Mouse (Mus musculus): ENCODE results near the gene Syn2. TPM values are rescaled to one million over a fixed set of nuclear protein-coding genes. Genes with fewer than 3 reads are reported as not detected.

Gene Syn2
- total and polyA plus RNA-seq, 3 experiments, result 0.16 TPM; not detected in 2

GRCm38 (mm10) chr6:115122181-115122580 is 12.5 kb upstream of the Syn2 start:
- ATAC-seq (ENCODE audit: extremely low read depth, insufficient number of reproducible peaks, low FRiP score, poor library complexity, severe bottlenecking) (no peak), DNase-seq (ENCODE audit: low spot score) (no peak)
- Histone ChIP-seq H3K27me3 (ENCODE audit: insufficient read depth, low read length) (peaks cover 2% of the 10 kb centered on the region; the same call in 1 of the 2 replicates), H3K36me3 (replicated peaks) (no peaks in the 10 kb centered on the region), H3K4me1 (ENCODE audit: insufficient read depth, low read depth, low read length) (peaks cover 4% of the 10 kb centered on the region; the same call in 1 of the 2 replicates), H3K9me3 (replicated peaks) (no peaks in the 10 kb centered on the region), H3K4me3 (ENCODE audit: low read depth, low read length) (no peak overlapping the region)
- no peak for TF ChIP-seq GATA1 (IDR thresholded peaks at IDR 0.05; ENCODE audit: borderline replicate concordance, low read length)
- TF ChIP-seq CTCF (IDR thresholded peaks at IDR 0.05; ENCODE audit: low read depth, low read length), result no peak
- no peak for TF ChIP-seq TAL1 (conservative IDR thresholded peaks at IDR 0.05; ENCODE audit: low read depth, low read length)
- no peak for TF ChIP-seq POLR2AphosphoS5 (IDR thresholded peaks at IDR 0.05; ENCODE audit: insufficient replicate concordance, low read depth, low read length)
- TF ChIP-seq GATA2 (IDR thresholded peaks at IDR 0.05; ENCODE audit: borderline replicate concordance, low read depth, low read length), result no peak

GRCm38 (mm10) chr6:115123262-115124201 is 11.2 kb upstream of the Syn2 start:
- Histone ChIP-seq H3K27me3 (ENCODE audit: insufficient read depth, low read length) (peaks cover 2% of the 10 kb centered on the region; the same call in 1 of the 2 replicates), H3K4me1 (ENCODE audit: insufficient read depth, low read depth, low read length) (peaks cover 4% of the 10 kb centered on the region; the same call in 1 of the 2 replicates), H3K4me3 (ENCODE audit: low read depth, low read length) (peak overlapping the region; percentile 53), H3K36me3 (replicated peaks) (no peaks in the 10 kb centered on the region), H3K9me3 (replicated peaks) (no peaks in the 10 kb centered on the region)
- ATAC-seq (ENCODE audit: extremely low read depth, insufficient number of reproducible peaks, low FRiP score, poor library complexity, severe bottlenecking), result peak; percentile 91
- TF ChIP-seq TAL1 (conservative IDR thresholded peaks at IDR 0.05; ENCODE audit: low read depth, low read length) (no peak), POLR2AphosphoS5 (IDR thresholded peaks at IDR 0.05; ENCODE audit: insufficient replicate concordance, low read depth, low read length) (no peak), GATA1 (IDR thresholded peaks at IDR 0.05; ENCODE audit: borderline replicate concordance, low read length) (no peak), GATA2 (IDR thresholded peaks at IDR 0.05; ENCODE audit: borderline replicate concordance, low read depth, low read length) (no peak), CTCF (IDR thresholded peaks at IDR 0.05; ENCODE audit: low read depth, low read length) (no peak)
- peak; percentile 27 for DNase-seq (ENCODE audit: low spot score)

- H3K36me3 ChIP-seq (replicated peaks), result no peaks in the 10 kb centered on the region
- peaks cover 4% of the 10 kb centered on the region; the same call in 1 of the 2 replicates for H3K4me1 ChIP-seq (ENCODE audit: insufficient read depth, low read depth, low read length)
- TF ChIP-seq GATA2 (IDR thresholded peaks at IDR 0.05; ENCODE audit: borderline replicate concordance, low read depth, low read length), result no peak
- no peak for TF ChIP-seq GATA1 (IDR thresholded peaks at IDR 0.05; ENCODE audit: borderline replicate concordance, low read length)
- TF ChIP-seq POLR2AphosphoS5 (IDR thresholded peaks at IDR 0.05; ENCODE audit: insufficient replicate concordance, low read depth, low read length), result no peak
- TF ChIP-seq CTCF (IDR thresholded peaks at IDR 0.05; ENCODE audit: low read depth, low read length), result no peak
- no peak for TF ChIP-seq TAL1 (conservative IDR thresholded peaks at IDR 0.05; ENCODE audit: low read depth, low read length)
- ATAC-seq (ENCODE audit: extremely low read depth, insufficient number of reproducible peaks, low FRiP score, poor library complexity, severe bottlenecking) (no peak), DNase-seq (ENCODE audit: low spot score) (no peak)
- H3K4me3 ChIP-seq (ENCODE audit: low read depth, low read length), result no peak overlapping the region
- peaks cover 2% of the 10 kb centered on the region; the same call in 1 of the 2 replicates for H3K27me3 ChIP-seq (ENCODE audit: insufficient read depth, low read length)
- no peaks in the 10 kb centered on the region for H3K9me3 ChIP-seq (replicated peaks)
Measured at GRCm38 (mm10) chr6:115124675-115125357, 9.9 kb upstream of the Syn2 start.

GRCm38 (mm10) chr6:115125358-115125720 is 9.4 kb upstream of the Syn2 start:
- H3K9me3 ChIP-seq (replicated peaks), result no peaks in the 10 kb centered on the region
- H3K27me3 ChIP-seq (ENCODE audit: insufficient read depth, low read length), result peaks cover 2% of the 10 kb centered on the region; the same call in 1 of the 2 replicates
- ATAC-seq (ENCODE audit: extremely low read depth, insufficient number of reproducible peaks, low FRiP score, poor library complexity, severe bottlenecking) (no peak), DNase-seq (ENCODE audit: low spot score) (no peak)
- no peaks in the 10 kb centered on the region for H3K36me3 ChIP-seq (replicated peaks)
- peaks cover 4% of the 10 kb centered on the region; the same call in 1 of the 2 replicates for H3K4me1 ChIP-seq (ENCODE audit: insufficient read depth, low read depth, low read length)
- no peak for TF ChIP-seq GATA2 (IDR thresholded peaks at IDR 0.05; ENCODE audit: borderline replicate concordance, low read depth, low read length)
- H3K4me3 ChIP-seq (ENCODE audit: low read depth, low read length), result no peak overlapping the region

GRCm38 (mm10) chr6:115126232-115126785 is 8.4 kb upstream of the Syn2 start:
- peaks cover 2% of the 10 kb centered on the region; the same call in 1 of the 2 replicates for H3K27me3 ChIP-seq (ENCODE audit: insufficient read depth, low read length)
- peaks cover 4% of the 10 kb centered on the region; the same call in 1 of the 2 replicates for H3K4me1 ChIP-seq (ENCODE audit: insufficient read depth, low read depth, low read length)
- DNase-seq (ENCODE audit: low spot score) (no peak), ATAC-seq (ENCODE audit: extremely low read depth, insufficient number of reproducible peaks, low FRiP score, poor library complexity, severe bottlenecking) (no peak)
- H3K9me3 ChIP-seq (replicated peaks), result no peaks in the 10 kb centered on the region
- H3K4me3 ChIP-seq (ENCODE audit: low read depth, low read length), result no peak overlapping the region
- TF ChIP-seq GATA2 (IDR thresholded peaks at IDR 0.05; ENCODE audit: borderline replicate concordance, low read depth, low read length), result no peak
- no peaks in the 10 kb centered on the region for H3K36me3 ChIP-seq (replicated peaks)

- no peak for DNase-seq (ENCODE audit: low spot score)
Measured at GRCm38 (mm10) chr6:115126851-115127250, 7.9 kb upstream of the Syn2 start.

More at GRCm38 (mm10) chr6:115126851-115127250, 7.9 kb upstream of the Syn2 start:
- H3K9me3 ChIP-seq (replicated peaks), result no peaks in the 10 kb centered on the region
- H3K4me1 ChIP-seq (ENCODE audit: insufficient read depth, low read depth, low read length), result peaks cover 4% of the 10 kb centered on the region; the same call in 1 of the 2 replicates
- no peak for TF ChIP-seq TAL1 (conservative IDR thresholded peaks at IDR 0.05; ENCODE audit: low read depth, low read length)
- no peak for TF ChIP-seq GATA2 (IDR thresholded peaks at IDR 0.05; ENCODE audit: borderline replicate concordance, low read depth, low read length)
- no peak for TF ChIP-seq GATA1 (IDR thresholded peaks at IDR 0.05; ENCODE audit: borderline replicate concordance, low read length)
- no peak overlapping the region for H3K4me3 ChIP-seq (ENCODE audit: low read depth, low read length)
- H3K27me3 ChIP-seq (ENCODE audit: insufficient read depth, low read length), result peaks cover 2% of the 10 kb centered on the region; the same call in 1 of the 2 replicates
- no peaks in the 10 kb centered on the region for H3K36me3 ChIP-seq (replicated peaks)
- no peak for ATAC-seq (ENCODE audit: extremely low read depth, insufficient number of reproducible peaks, low FRiP score, poor library complexity, severe bottlenecking)

Data from G1E (cell line).